Mouse (Mus musculus): ENCODE measurements around the gene Hist1h2bp.

GRCm38 (mm10) chr13:21783734-21784161 is 3.5 kb upstream of the Hist1h2bp start:
- TF ChIP-seq CTCF (IDR thresholded peaks at IDR 0.05; ENCODE audit: low read depth) (no peak), EP300 (IDR thresholded peaks at IDR 0.05; ENCODE audit: low read depth) (no peak)
